17 mouse cellular contexts compared by ENCODE assay signal in the genomic region with DNA sequence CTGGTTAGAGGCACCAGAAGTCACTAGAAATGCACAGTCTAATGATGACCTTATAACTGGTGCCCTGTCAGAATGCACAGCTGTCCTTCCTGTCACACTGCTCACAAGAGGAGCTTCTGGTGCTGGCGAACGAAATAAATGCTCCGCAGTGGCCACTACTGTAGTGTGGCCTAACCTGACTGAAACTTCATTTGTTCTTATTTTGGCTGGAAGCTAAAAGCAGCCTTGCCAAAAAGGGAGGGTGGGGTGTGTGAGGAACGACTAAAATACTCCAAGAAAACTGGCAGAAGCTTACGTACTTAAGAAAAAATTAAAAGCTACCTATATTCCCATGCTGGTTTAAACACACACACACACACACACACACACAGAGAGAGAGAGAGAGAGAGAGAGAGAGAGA. TPM values are rescaled to one million over a fixed set of nuclear protein-coding genes. Genes with fewer than 3 reads are reported as not detected.
A peak's percentile ranks its signal among the peaks of the same experiment; 100 is the strongest.
DNase-seq lines count a peak whose midpoint lies in the region; ATAC-seq lines count a peak whose summit lies in the region.
"Had no signal": no experiment of that assay in that cellular context is flagged by ENCODE, and none has a peak within 500 bp of the region (broad histone marks: within the 10 kb centered on the region; RNA-seq: fewer than 3 reads in every experiment).

No protein-coding gene starts in this region.

- H3K9me3 ChIP-seq in heart, embryonic 11.5 days (replicated peaks; ENCODE audit: control insufficient read depth, low read length), result no peaks in the 10 kb centered on the region
- H3K9me3 ChIP-seq in midbrain, embryonic 15.5 days, result no peaks in the 10 kb centered on the region
- H3K9me3 ChIP-seq: hindbrain, embryonic 13.5 days; limb, embryonic 12.5 days had no signal

- ATAC-seq in heart, embryonic 11.5 days (replicated peaks; ENCODE audit: insufficient number of reproducible peaks, low FRiP score, low TSS enrichment), result no peak
- ATAC-seq in midbrain, embryonic 15.5 days (replicated peaks), result no peak
- ATAC-seq: Patski had no signal

- DNase-seq in heart, adult 9 months (ENCODE audit: low spot score in 2 of 2), result peak; percentile 34 to 43
- DNase-seq in lung, postnatal 10 days, result peak; percentile 11
- DNase-seq in lung, postnatal 14 days, result no peak
- DNase-seq in left cerebral cortex, adult 18-20 months (ENCODE audit: low spot score in 2 of 2), result peak; percentile 44
- DNase-seq in telencephalon, adult 2 months (ENCODE audit: low read depth, low spot score), result peak; percentile 82
- DNase-seq: cerebellum, adult 2 months; gastrocnemius, postnatal 25 days; kidney, postnatal 4 days; lung, adult 18-20 months had no signal

- H3K4me1 ChIP-seq in heart, embryonic 11.5 days (ENCODE audit: control insufficient read depth, insufficient read depth, low read length), result no peaks in the 10 kb centered on the region
- H3K4me1 ChIP-seq in midbrain, embryonic 15.5 days, result no peaks in the 10 kb centered on the region
- H3K4me1 ChIP-seq: hindbrain, embryonic 13.5 days; limb, embryonic 12.5 days; midbrain, embryonic 10.5 days had no signal

- no peaks in the 10 kb centered on the region for H3K27me3 ChIP-seq in heart, embryonic 11.5 days (ENCODE audit: control insufficient read depth, insufficient read depth, low read length)
- H3K27me3 ChIP-seq in midbrain, embryonic 15.5 days (replicated peaks), result no peaks in the 10 kb centered on the region
- H3K27me3 ChIP-seq: CH12.LX; hindbrain, embryonic 13.5 days; limb, embryonic 12.5 days; Patski had no signal

- WGBS in heart, embryonic 11.5 days (ENCODE audit: insufficient replicate concordance), result 85% methylated on average over 5 of the region's 5 CpGs
- WGBS in midbrain, embryonic 15.5 days, result 80% methylated on average over 5 of the region's 5 CpGs

- no peak overlapping the region for H3K27ac ChIP-seq in heart, embryonic 11.5 days (ENCODE audit: low read depth, low read length)
- H3K27ac ChIP-seq in midbrain, embryonic 15.5 days, result no peak overlapping the region
- H3K27ac ChIP-seq: hindbrain, embryonic 13.5 days; limb, embryonic 12.5 days; midbrain, embryonic 10.5 days had no signal

- H3K36me3 ChIP-seq in heart, embryonic 11.5 days (ENCODE audit: control insufficient read depth, insufficient read depth, low read length), result peaks cover 10% of the 10 kb centered on the region
- H3K36me3 ChIP-seq in midbrain, embryonic 15.5 days (replicated peaks), result peaks cover 15% of the 10 kb centered on the region; the same call in 1 of the 2 replicates

- H3K4me2 ChIP-seq in heart, embryonic 11.5 days, result no peak overlapping the region
- no peak overlapping the region for H3K4me2 ChIP-seq in midbrain, embryonic 15.5 days
- H3K4me2 ChIP-seq: hindbrain, embryonic 13.5 days; limb, embryonic 12.5 days had no signal

- no peak overlapping the region for H3K4me3 ChIP-seq in heart, embryonic 11.5 days (ENCODE audit: low read depth, low read length)
- no peak overlapping the region for H3K4me3 ChIP-seq in midbrain, embryonic 15.5 days
- H3K4me3 ChIP-seq: hindbrain, embryonic 13.5 days; limb, embryonic 12.5 days; midbrain, embryonic 10.5 days had no signal

- H3K9ac ChIP-seq in heart, embryonic 11.5 days (ENCODE audit: low read depth, low read length), result no peak overlapping the region
- H3K9ac ChIP-seq in midbrain, embryonic 15.5 days, result no peak overlapping the region
- H3K9ac ChIP-seq: hindbrain, embryonic 13.5 days; limb, embryonic 12.5 days had no signal

RNA-seq across cellular contexts. Expression of a gene that starts 53.4 kb away (rescaled TPM):
- polyA plus RNA-seq in heart, embryonic 11.5 days (2014; fragmentation: Nextera tagmentation; extraction: Ambion mirVana), result 4.9 and 5.5 TPM in 2 replicates
- total RNA-seq in left cerebral cortex, adult 18-20 months (2021), result 10 to 100 TPM; 33.7 to 35.4 TPM
- 8.5 and 8.8 TPM in 2 replicates for polyA plus RNA-seq in midbrain, embryonic 15.5 days (2015; fragmentation: Nextera tagmentation; extraction: Ambion mirVana)

RNA-seq across cellular contexts. Expression of a gene that starts 53.6 kb away (rescaled TPM):
- polyA plus RNA-seq in heart, embryonic 11.5 days (2014; fragmentation: Nextera tagmentation; extraction: Ambion mirVana), result 1.5 TPM in 1 of 2 replicates, not detected in the other
- not detected for total RNA-seq in left cerebral cortex, adult 18-20 months (2021)
- polyA plus RNA-seq in midbrain, embryonic 15.5 days (2015; fragmentation: Nextera tagmentation; extraction: Ambion mirVana), result 3.3 and 4.4 TPM in 2 replicates
- total RNA-seq: CH12.LX; gastrocnemius, postnatal 25 days had no signal
- polyA plus RNA-seq: cerebellum, adult 2 months; Patski; stomach, embryonic 16.5 days had no signal
